Mouse (Mus musculus) cortical plate, adult 2 months (tissue): ENCODE results near the gene Ppil4.

ENCODE experiments used
- CTCF ChIP-seq: fragments of 200-500 bp; IDR thresholded peaks from 2 replicates; pipeline ENCODE4 v1.5.1; 2011; ENCODE audit warnings: mild to moderate bottlenecking, control low read depth, low read length; ENCODE audit not compliant: insufficient read depth; ENCODE audit errors: extremely low read depth
- POLR2A ChIP-seq: fragments of 200-500 bp; IDR thresholded peaks from 2 replicates; pipeline ENCODE4 v1.6.1; 2011; ENCODE audit warnings: mild to moderate bottlenecking, low read length, control low read depth; ENCODE audit not compliant: insufficient read depth; ENCODE audit errors: extremely low read depth

- TF ChIP-seq POLR2A (no peak), CTCF (no peak)
Observed at GRCm38 (mm10) chr10:7864806-7865205, 72.1 kb downstream of the Ppil4 start.
